Mouse (Mus musculus): ENCODE data around the gene Cirbp. TPM values are rescaled to one million over a fixed set of nuclear protein-coding genes. Genes with fewer than 3 reads are reported as not detected.

Gene Cirbp
- polyA plus RNA-seq, 1 experiment from 2014 or later: 86.7 TPM

- Histone ChIP-seq H3K9ac (no peak overlapping the region), H3K36me3 (peaks cover 25% of the 10 kb centered on the region), H3K4me2 (no peak overlapping the region), H3K27ac (no peak overlapping the region), H3K9me3 (replicated peaks) (no peaks in the 10 kb centered on the region), H3K27me3 (no peaks in the 10 kb centered on the region), H3K4me3 (no peak overlapping the region), H3K4me1 (replicated peaks) (peaks cover 41% of the 10 kb centered on the region)
- ATAC-seq (replicated peaks; ENCODE audit: insufficient number of reproducible peaks, insufficient read depth, low FRiP score, low read depth): no peak
- WGBS: 84% methylated on average over 10 of the region's 10 CpGs
Measured at GRCm38 (mm10) chr10:80173955-80174640, 8.3 kb downstream of the Cirbp start.

GRCm38 (mm10) chr10:80174705-80175104 lies 8.9 kb downstream of the Cirbp start:
- no peaks in the 10 kb centered on the region for H3K27me3 ChIP-seq
- H3K4me1 ChIP-seq (replicated peaks): peaks cover 38% of the 10 kb centered on the region
- H3K36me3 ChIP-seq: peaks cover 25% of the 10 kb centered on the region
- no peaks in the 10 kb centered on the region for H3K9me3 ChIP-seq (replicated peaks)
- ATAC-seq (replicated peaks; ENCODE audit: insufficient number of reproducible peaks, insufficient read depth, low FRiP score, low read depth): no peak
- H3K9ac ChIP-seq: no peak overlapping the region
- H3K4me3 ChIP-seq: no peak overlapping the region
- WGBS: 43% methylated on average over 2 of the region's 2 CpGs
- H3K27ac ChIP-seq: no peak overlapping the region
- H3K4me2 ChIP-seq: no peak overlapping the region

GRCm38 (mm10) chr10:80175536-80176269 lies 9.9 kb downstream of the Cirbp start:
- Histone ChIP-seq H3K4me2 (no peak overlapping the region), H3K4me3 (no peak overlapping the region), H3K9ac (no peak overlapping the region), H3K27ac (no peak overlapping the region), H3K27me3 (no peaks in the 10 kb centered on the region), H3K4me1 (replicated peaks) (peaks cover 43% of the 10 kb centered on the region), H3K36me3 (peaks cover 15% of the 10 kb centered on the region), H3K9me3 (replicated peaks) (no peaks in the 10 kb centered on the region)
- WGBS: 17% methylated on average over 4 of the region's 4 CpGs
- no peak for ATAC-seq (replicated peaks; ENCODE audit: insufficient number of reproducible peaks, insufficient read depth, low FRiP score, low read depth)

- Histone ChIP-seq H3K4me3 (no peak overlapping the region), H3K36me3 (peaks cover 9% of the 10 kb centered on the region), H3K9me3 (replicated peaks) (no peaks in the 10 kb centered on the region), H3K4me2 (no peak overlapping the region), H3K27ac (no peak overlapping the region), H3K27me3 (no peaks in the 10 kb centered on the region), H3K4me1 (replicated peaks) (peaks cover 48% of the 10 kb centered on the region), H3K9ac (no peak overlapping the region)
- no peak for ATAC-seq (replicated peaks; ENCODE audit: insufficient number of reproducible peaks, insufficient read depth, low FRiP score, low read depth)
- 85% methylated on average over 5 of the region's 5 CpGs for WGBS
Measured at GRCm38 (mm10) chr10:80176270-80176834, 10.6 kb downstream of the Cirbp start.

GRCm38 (mm10) chr10:80177441-80178279 lies 11.9 kb downstream of the Cirbp start:
- no peaks in the 10 kb centered on the region for H3K27me3 ChIP-seq
- WGBS: 63% methylated on average over 7 of the region's 7 CpGs
- no peak overlapping the region for H3K4me3 ChIP-seq
- H3K4me1 ChIP-seq (replicated peaks): peaks cover 38% of the 10 kb centered on the region
- H3K27ac ChIP-seq: peak overlapping the region; percentile 33; the same call in 1 of the 2 replicates
- no peaks in the 10 kb centered on the region for H3K36me3 ChIP-seq
- no peaks in the 10 kb centered on the region for H3K9me3 ChIP-seq (replicated peaks)
- no peak overlapping the region for H3K4me2 ChIP-seq
- ATAC-seq (replicated peaks; ENCODE audit: insufficient number of reproducible peaks, insufficient read depth, low FRiP score, low read depth): no peak
- no peak overlapping the region; the same call in 1 of the 2 replicates for H3K9ac ChIP-seq

GRCm38 (mm10) chr10:80179068-80180051 lies 13.6 kb downstream of the Cirbp start, which contains the start of gene Efna2:
TSS of gene Efna2 (plus strand) at chr10:80179482.
- peak within 1 kb of the TSS; percentile 51 for H3K27ac ChIP-seq
- peak; percentile 49 for ATAC-seq (replicated peaks; ENCODE audit: insufficient number of reproducible peaks, insufficient read depth, low FRiP score, low read depth)
- WGBS: 2% methylated on average over 92 of the region's 106 CpGs

GRCm38 (mm10) chr10:80180288-80180687 lies 14.5 kb downstream of the Cirbp start:
- WGBS: 58% methylated on average over 6 of the region's 6 CpGs
- Histone ChIP-seq H3K9ac (peak overlapping the region; percentile 85; the same call in 1 of the 2 replicates), H3K9me3 (replicated peaks) (no peaks in the 10 kb centered on the region), H3K4me3 (peak overlapping the region; percentile 76), H3K36me3 (no peaks in the 10 kb centered on the region), H3K27me3 (no peaks in the 10 kb centered on the region), H3K27ac (no peak overlapping the region), H3K4me2 (peak overlapping the region; percentile 89), H3K4me1 (replicated peaks) (peaks cover 33% of the 10 kb centered on the region)
- ATAC-seq (replicated peaks; ENCODE audit: insufficient number of reproducible peaks, insufficient read depth, low FRiP score, low read depth): no peak

More at GRCm38 (mm10) chr10:80179068-80180051, 13.6 kb downstream of the Cirbp start, which contains the start of gene Efna2:
- H3K36me3 ChIP-seq: no peaks in the 10 kb centered on the region
- H3K27me3 ChIP-seq: no peaks in the 10 kb centered on the region
- peak within 1 kb of the TSS; percentile 76 for H3K4me3 ChIP-seq
- peak within 1 kb of the TSS; percentile 85 for H3K9ac ChIP-seq
- H3K4me2 ChIP-seq: peak within 1 kb of the TSS; percentile 89
- H3K4me1 ChIP-seq (replicated peaks): peaks cover 33% of the 10 kb centered on the region
- no peaks in the 10 kb centered on the region for H3K9me3 ChIP-seq (replicated peaks)

- peaks cover 31% of the 10 kb centered on the region for H3K4me1 ChIP-seq (replicated peaks)
- H3K4me3 ChIP-seq: 0 out of 2 replicates have a peak overlapping the region, but pooled peaks have one; percentile 76
- no peaks in the 10 kb centered on the region for H3K36me3 ChIP-seq
- H3K27ac ChIP-seq: no peak overlapping the region
- H3K27me3 ChIP-seq: peaks cover 4% of the 10 kb centered on the region; the same call in 1 of the 2 replicates
- H3K9ac ChIP-seq: no peak overlapping the region; the same call in 1 of the 2 replicates
- no peak for ATAC-seq (replicated peaks; ENCODE audit: insufficient number of reproducible peaks, insufficient read depth, low FRiP score, low read depth)
- 61% methylated on average over 5 of the region's 5 CpGs for WGBS
- peak overlapping the region; percentile 89 for H3K4me2 ChIP-seq
- no peaks in the 10 kb centered on the region for H3K9me3 ChIP-seq (replicated peaks)
Measured at GRCm38 (mm10) chr10:80180823-80181222, 15.0 kb downstream of the Cirbp start.

GRCm38 (mm10) chr10:80182547-80182946 lies 16.8 kb downstream of the Cirbp start:
- ATAC-seq (replicated peaks; ENCODE audit: insufficient number of reproducible peaks, insufficient read depth, low FRiP score, low read depth): no peak
- Histone ChIP-seq H3K36me3 (no peaks in the 10 kb centered on the region), H3K27me3 (peaks cover 7% of the 10 kb centered on the region; the same call in 1 of the 2 replicates), H3K9me3 (replicated peaks) (no peaks in the 10 kb centered on the region), H3K4me3 (no peak overlapping the region), H3K4me2 (no peak overlapping the region), H3K27ac (no peak overlapping the region), H3K9ac (no peak overlapping the region), H3K4me1 (replicated peaks) (peaks cover 38% of the 10 kb centered on the region)
- 89% methylated on average over 7 of the region's 7 CpGs for WGBS

GRCm38 (mm10) chr10:80186649-80187048 lies 20.9 kb downstream of the Cirbp start:
- Histone ChIP-seq H3K9me3 (replicated peaks) (no peaks in the 10 kb centered on the region), H3K4me1 (replicated peaks) (peaks cover 24% of the 10 kb centered on the region), H3K27me3 (peaks cover 36% of the 10 kb centered on the region), H3K4me3 (no peak overlapping the region), H3K27ac (no peak overlapping the region), H3K9ac (no peak overlapping the region), H3K36me3 (no peaks in the 10 kb centered on the region), H3K4me2 (no peak overlapping the region)
- WGBS: 49% methylated on average over 27 of the region's 27 CpGs
- ATAC-seq (replicated peaks; ENCODE audit: insufficient number of reproducible peaks, insufficient read depth, low FRiP score, low read depth): no peak

All from heart, embryonic 15.5 days (tissue).